Mouse (Mus musculus) liver, embryonic 15.5 days (tissue): ENCODE results near the gene Dnm2. TPM values are rescaled to one million over a fixed set of nuclear protein-coding genes. Genes with fewer than 3 reads are reported as not detected.
"Not testable (repeated sequence)": the region's sequence is repeated elsewhere in the genome, so short reads cannot be mapped to it uniquely, and the experiment has no call there.

Experiments
- ATAC-seq: fragments of 200-750 bp; cut with Nextera tagmentation; 2 replicates; pipeline ENCODE4 v1.8.0; 2017; ENCODE audit warnings: moderate number of reproducible peaks, mild to moderate bottlenecking, moderate library complexity; ENCODE audit not compliant: insufficient read depth
- H3K27ac ChIP-seq: fragments of 300-500 bp; sonication (generic); replicated peaks from 2 replicates; pipeline ENCODE4 v1.5.1; 2015; ENCODE audit warnings: mild to moderate bottlenecking, inconsistent platforms
- H3K27me3 ChIP-seq: fragments of 300-500 bp; sonication (generic); 2 replicates; pipeline ENCODE4 v1.6.1; 2015; ENCODE audit warnings: mild to moderate bottlenecking, inconsistent platforms
- H3K36me3 ChIP-seq: fragments of 300-500 bp; sonication (generic); replicated peaks from 2 replicates; pipeline ENCODE4 v1.6.1; 2015; ENCODE audit warnings: moderate library complexity, mild to moderate bottlenecking, inconsistent platforms
- H3K4me1 ChIP-seq: fragments of 300-500 bp; sonication (generic); replicated peaks from 2 replicates; pipeline ENCODE4 v1.6.1; 2015; ENCODE audit warnings: inconsistent platforms
- H3K4me2 ChIP-seq: fragments of 300-500 bp; sonication (generic); 2 replicates; pipeline ENCODE4 v1.6.1; 2015; ENCODE audit warnings: moderate library complexity, mild to moderate bottlenecking, inconsistent platforms
- H3K4me3 ChIP-seq: fragments of 300-500 bp; sonication (generic); replicated peaks from 2 replicates; pipeline ENCODE4 v1.5.1; 2015; ENCODE audit warnings: mild to moderate bottlenecking, inconsistent platforms
- H3K9ac ChIP-seq: fragments of 300-500 bp; sonication (generic); 2 replicates; pipeline ENCODE4 v1.6.1; 2015; ENCODE audit warnings: moderate library complexity, mild to moderate bottlenecking, inconsistent platforms
- H3K9me3 ChIP-seq: fragments of 300-500 bp; sonication (generic); replicated peaks from 2 replicates; pipeline ENCODE4 v1.6.1; 2016; ENCODE audit warnings: inconsistent platforms
- WGBS: fragments of 180-500 bp; shearing (Covaris S2); methylation state at CpG from one replicate; pipeline ENCODE4 v1.1.7; 2015; ENCODE audit warnings: mixed read lengths; ENCODE audit not compliant: insufficient replicate concordance; 5-methylcytosine and 5-hydroxymethylcytosine counted together
- polyA plus RNA-seq: library from polyadenylated mRNA; unstranded; fragments of >200 nt; fragmentation: Nextera tagmentation; extraction: Ambion mirVana; gene quantifications from 2 replicates; pipeline ENCODE4 v1.2.1, GENCODE M21; 2015

Gene Dnm2
- polyA plus RNA-seq, 1 experiment from 2014 or later = 52.9 TPM

GRCm38 (mm10) chr9:21507753-21508430 lies 83.2 kb downstream of the Dnm2 start:
- H3K36me3 ChIP-seq = peaks cover 63% of the 10 kb centered on the region
- WGBS = 87% methylated on average over 15 of the region's 15 CpGs
- no peak for ATAC-seq

GRCm38 (mm10) chr9:21508871-21509404 lies 84.2 kb downstream of the Dnm2 start:
- Histone ChIP-seq H3K9me3 (no peaks in the 10 kb centered on the region), H3K4me2 (peak overlapping the region; percentile 77), H3K27me3 (no peaks in the 10 kb centered on the region), H3K4me3 (peak overlapping the region; percentile 72), H3K27ac (peak overlapping the region; percentile 84), H3K4me1 (peaks cover 30% of the 10 kb centered on the region), H3K9ac (peak overlapping the region; percentile 70; the same call in 1 of the 2 replicates), H3K36me3 (peaks cover 52% of the 10 kb centered on the region)
- WGBS = 76% methylated on average over 7 of the region's 7 CpGs
- ATAC-seq = no peak

More at GRCm38 (mm10) chr9:21507753-21508430, 83.2 kb downstream of the Dnm2 start:
- Histone ChIP-seq H3K9ac (no peak overlapping the region), H3K4me1 (peaks cover 30% of the 10 kb centered on the region), H3K4me2 (no peak overlapping the region), H3K4me3 (no peak overlapping the region), H3K27me3 (no peaks in the 10 kb centered on the region), H3K9me3 (no peaks in the 10 kb centered on the region), H3K27ac (no peak overlapping the region)

GRCm38 (mm10) chr9:21509772-21510688 lies 85.3 kb downstream of the Dnm2 start, which contains the start of gene Tmed1:
Gene Tmed1 (minus strand): TSS chr9:21510252.
- peak; percentile 93 for ATAC-seq
- Histone ChIP-seq H3K9ac (peak within 1 kb of the TSS; percentile 70), H3K27ac (peak within 1 kb of the TSS; percentile 84), H3K36me3 (peaks cover 41% of the 10 kb centered on the region), H3K27me3 (no peaks in the 10 kb centered on the region), H3K9me3 (no peaks in the 10 kb centered on the region), H3K4me1 (peaks cover 36% of the 10 kb centered on the region), H3K4me2 (peak within 1 kb of the TSS; percentile 77), H3K4me3 (peak within 1 kb of the TSS; percentile 72)
- WGBS = under 1% methylated on average over 44 of the region's 44 CpGs

GRCm38 (mm10) chr9:21510689-21511015 lies 85.9 kb downstream of the Dnm2 start:
- H3K4me1 ChIP-seq = peaks cover 36% of the 10 kb centered on the region
- peaks cover 35% of the 10 kb centered on the region for H3K36me3 ChIP-seq
- H3K27me3 ChIP-seq = no peaks in the 10 kb centered on the region
- peak overlapping the region; percentile 84 for H3K27ac ChIP-seq
- peak overlapping the region; percentile 70 for H3K9ac ChIP-seq
- no peaks in the 10 kb centered on the region for H3K9me3 ChIP-seq
- WGBS = 5% methylated on average over 7 of the region's 7 CpGs
- peak overlapping the region; percentile 77 for H3K4me2 ChIP-seq
- peak overlapping the region; percentile 72 for H3K4me3 ChIP-seq
- ATAC-seq = no peak

GRCm38 (mm10) chr9:21511052-21511451 lies 86.3 kb downstream of the Dnm2 start:
- Histone ChIP-seq H3K27me3 (no peaks in the 10 kb centered on the region), H3K9me3 (no peaks in the 10 kb centered on the region), H3K27ac (peak overlapping the region; percentile 84), H3K4me1 (peaks cover 36% of the 10 kb centered on the region), H3K9ac (peak overlapping the region; percentile 70), H3K36me3 (peaks cover 31% of the 10 kb centered on the region), H3K4me2 (peak overlapping the region; percentile 77), H3K4me3 (peak overlapping the region; percentile 72)
- 69% methylated on average over 9 of the region's 9 CpGs for WGBS
- ATAC-seq = no peak

GRCm38 (mm10) chr9:21513466-21513865 lies 88.8 kb downstream of the Dnm2 start:
- no peak for ATAC-seq
- no peaks in the 10 kb centered on the region for H3K9me3 ChIP-seq
- H3K4me3 ChIP-seq = no peak overlapping the region
- H3K36me3 ChIP-seq = peaks cover 7% of the 10 kb centered on the region
- no peaks in the 10 kb centered on the region for H3K27me3 ChIP-seq
- H3K27ac ChIP-seq = no peak overlapping the region
- 97% methylated on average over 4 of the region's 4 CpGs for WGBS
- no peak overlapping the region for H3K4me2 ChIP-seq
- H3K4me1 ChIP-seq = peaks cover 33% of the 10 kb centered on the region
- no peak overlapping the region for H3K9ac ChIP-seq

- no peak overlapping the region for H3K4me3 ChIP-seq
- no peak overlapping the region for H3K4me2 ChIP-seq
- H3K9me3 ChIP-seq = no peaks in the 10 kb centered on the region
- peaks cover 6% of the 10 kb centered on the region for H3K4me1 ChIP-seq
- H3K27ac ChIP-seq = no peak overlapping the region
- no peak for ATAC-seq
- H3K9ac ChIP-seq = no peak overlapping the region
- no peaks in the 10 kb centered on the region for H3K36me3 ChIP-seq
- H3K27me3 ChIP-seq = no peaks in the 10 kb centered on the region
- WGBS = 60% methylated on average over 6 of the region's 6 CpGs
Observed at GRCm38 (mm10) chr9:21517947-21518495, 93.3 kb downstream of the Dnm2 start.

- H3K9ac ChIP-seq, H3K4me1 ChIP-seq, H3K4me2 ChIP-seq, H3K9me3 ChIP-seq, H3K27ac ChIP-seq, ATAC-seq, H3K27me3 ChIP-seq, H3K36me3 ChIP-seq, H3K4me3 ChIP-seq: not testable (repeated sequence)
- WGBS = 74% methylated on average over 6 of the region's 6 CpGs
Observed at GRCm38 (mm10) chr9:21518690-21519089, 94.0 kb downstream of the Dnm2 start.

- WGBS = 31% methylated on average over 7 of the region's 7 CpGs
Observed at GRCm38 (mm10) chr9:21525142-21525936, 100.6 kb downstream of the Dnm2 start.

GRCm38 (mm10) chr9:21525937-21526633 lies 101.4 kb downstream of the Dnm2 start, which contains the start of gene AB124611:
Gene AB124611 (plus strand): TSS chr9:21526176.
- WGBS = 31% methylated on average over 14 of the region's 14 CpGs
- peak within 1 kb of the TSS; percentile 29 for H3K4me2 ChIP-seq
- H3K9me3 ChIP-seq = no peaks in the 10 kb centered on the region
- H3K4me3 ChIP-seq = peak within 1 kb of the TSS; percentile 39
- no peaks in the 10 kb centered on the region for H3K27me3 ChIP-seq
- ATAC-seq = peak; percentile 14; the same call in 1 of the 2 replicates
- no peak within 1 kb of the TSS for H3K9ac ChIP-seq
- H3K4me1 ChIP-seq = no peaks in the 10 kb centered on the region
- no peaks in the 10 kb centered on the region for H3K36me3 ChIP-seq
- peak within 1 kb of the TSS; percentile 70 for H3K27ac ChIP-seq

More at GRCm38 (mm10) chr9:21525142-21525936, 100.6 kb downstream of the Dnm2 start:
- Histone ChIP-seq H3K27me3 (no peaks in the 10 kb centered on the region), H3K36me3 (no peaks in the 10 kb centered on the region), H3K9me3 (no peaks in the 10 kb centered on the region), H3K27ac (peak overlapping the region; percentile 70), H3K4me3 (no peak overlapping the region), H3K4me2 (peak overlapping the region; percentile 29), H3K9ac (no peak overlapping the region), H3K4me1 (no peaks in the 10 kb centered on the region)
- ATAC-seq = no peak
